Mouse (Mus musculus): ENCODE data around the gene Pias3. TPM values are rescaled to one million over a fixed set of nuclear protein-coding genes. Genes with fewer than 3 reads are reported as not detected.
"Not testable (repeated sequence)": the region's sequence is repeated elsewhere in the genome, so short reads cannot be mapped to it uniquely, and the experiment has no call there.

The Pias3 gene
- polyA plus RNA-seq, 1 experiment from 2014 or later: 42.8 TPM

DNA sequence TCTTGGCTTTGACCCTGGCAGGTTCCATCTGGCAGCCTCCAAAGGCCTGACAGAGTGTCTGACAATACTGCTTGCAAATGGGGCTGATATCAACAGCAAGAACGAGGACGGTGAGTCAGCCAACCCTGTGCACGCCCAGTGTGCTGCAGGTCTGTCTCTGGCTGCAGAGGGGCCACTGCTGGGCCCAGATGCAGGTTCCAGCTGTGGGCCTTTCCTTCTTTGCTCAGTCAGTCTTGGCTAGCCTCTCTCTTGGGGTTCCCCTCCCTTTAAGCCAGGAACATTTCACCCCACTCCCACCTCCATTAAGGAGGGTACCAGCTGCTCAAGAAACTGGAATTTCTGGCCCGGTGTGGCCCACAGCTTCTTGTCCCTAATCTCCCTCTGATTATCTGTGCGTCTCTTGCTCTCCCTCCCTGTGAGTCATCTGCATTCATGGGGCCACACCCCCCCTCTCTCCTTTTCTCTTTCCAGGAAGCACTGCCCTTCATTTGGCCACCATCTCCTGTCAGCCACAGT lies 17.0 kb upstream of the Pias3 start:
- no peak overlapping the region for H3K4me2 ChIP-seq (ENCODE audit: low read depth, severe bottlenecking)
- ATAC-seq (ENCODE audit: insufficient number of reproducible peaks, low FRiP score, low TSS enrichment, low read depth): no peak
- peaks cover 14% of the 10 kb centered on the region for H3K27me3 ChIP-seq (ENCODE audit: control insufficient read depth, insufficient read depth, low read length)
- H3K4me3 ChIP-seq (ENCODE audit: low read depth, low read length): no peak overlapping the region
- H3K4me1 ChIP-seq (ENCODE audit: control insufficient read depth, insufficient read depth, low read length): no peaks in the 10 kb centered on the region
- H3K9me3 ChIP-seq (ENCODE audit: control insufficient read depth, low read length): no peaks in the 10 kb centered on the region
- 31% methylated on average over 5 of the region's 5 CpGs for WGBS
- H3K9ac ChIP-seq (ENCODE audit: low read length): no peak overlapping the region
- DNase-seq (ENCODE audit: low spot score): no peak
- no peaks in the 10 kb centered on the region for H3K36me3 ChIP-seq (ENCODE audit: control insufficient read depth, insufficient read depth, low read length)
- H3K27ac ChIP-seq (replicated peaks; ENCODE audit: low read depth, low read length): no peak overlapping the region

DNA sequence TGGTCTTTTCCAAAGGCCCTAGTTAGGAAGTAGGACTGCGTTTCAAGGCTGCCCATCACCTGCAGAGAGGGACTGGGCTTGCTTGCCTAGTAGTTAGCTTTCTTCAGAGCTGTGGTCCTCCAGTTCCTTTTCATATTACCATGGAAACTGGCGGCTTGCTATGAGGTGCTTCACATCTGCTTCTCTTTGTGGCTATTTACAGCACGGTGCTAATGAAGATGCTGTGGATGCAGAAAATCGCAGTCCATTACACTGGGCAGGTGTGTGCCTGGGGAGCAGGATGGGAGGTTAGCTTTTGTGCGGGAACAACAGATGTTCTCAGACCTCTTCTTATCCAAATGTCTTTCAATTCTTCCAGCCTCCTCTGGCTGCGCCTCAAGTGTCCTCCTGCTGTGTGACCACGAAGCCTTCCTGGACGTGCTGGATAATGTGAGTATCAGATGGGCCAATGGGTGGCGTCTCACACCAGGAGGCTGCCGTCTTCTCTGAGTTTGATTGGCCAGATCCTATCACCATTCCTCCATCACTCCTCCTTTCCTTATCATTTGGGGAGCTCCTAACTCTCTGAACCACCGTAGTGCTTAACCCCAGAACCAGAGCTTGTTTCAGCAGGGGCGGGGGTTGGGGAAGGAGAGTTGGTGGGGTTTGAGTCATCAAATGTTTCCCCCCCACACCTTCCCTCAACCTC lies 15.8 kb upstream of the Pias3 start:
- Histone ChIP-seq H3K4me1 (ENCODE audit: control insufficient read depth, insufficient read depth, low read length) (no peaks in the 10 kb centered on the region), H3K9ac (ENCODE audit: low read length) (no peak overlapping the region), H3K9me3 (ENCODE audit: control insufficient read depth, low read length) (no peaks in the 10 kb centered on the region), H3K27ac (replicated peaks; ENCODE audit: low read depth, low read length) (no peak overlapping the region), H3K36me3 (ENCODE audit: control insufficient read depth, insufficient read depth, low read length) (no peaks in the 10 kb centered on the region), H3K4me2 (ENCODE audit: low read depth, severe bottlenecking) (no peak overlapping the region), H3K27me3 (ENCODE audit: control insufficient read depth, insufficient read depth, low read length) (peaks cover 21% of the 10 kb centered on the region), H3K4me3 (ENCODE audit: low read depth, low read length) (no peak overlapping the region)
- ATAC-seq (ENCODE audit: insufficient number of reproducible peaks, low FRiP score, low TSS enrichment, low read depth) (no peak), DNase-seq (ENCODE audit: low spot score) (no peak)
- 19% methylated on average over 12 of the region's 12 CpGs for WGBS

DNA sequence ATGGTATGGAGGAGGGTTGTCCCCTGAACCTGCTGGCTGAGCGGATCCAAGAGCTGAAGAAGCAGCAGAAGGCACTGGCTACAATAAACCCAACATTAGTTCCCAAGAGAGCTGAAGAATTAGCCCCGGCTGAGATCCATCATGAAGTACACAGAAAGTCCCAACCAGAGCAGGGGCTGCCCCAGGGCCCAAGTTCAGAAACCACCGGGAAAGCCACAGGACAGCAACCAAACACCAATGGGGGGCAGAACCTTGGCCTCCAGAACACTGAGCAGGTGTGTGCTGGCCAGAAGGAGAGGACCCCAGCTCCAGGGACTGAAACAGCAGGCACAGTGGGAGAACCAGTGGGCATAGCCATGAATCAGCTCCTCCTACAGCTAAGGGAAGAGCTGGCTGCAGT lies 12.7 kb upstream of the Pias3 start:
- H3K9me3 ChIP-seq (ENCODE audit: control insufficient read depth, low read length): no peaks in the 10 kb centered on the region
- peaks cover 24% of the 10 kb centered on the region for H3K27me3 ChIP-seq (ENCODE audit: control insufficient read depth, insufficient read depth, low read length)
- H3K36me3 ChIP-seq (ENCODE audit: control insufficient read depth, insufficient read depth, low read length): no peaks in the 10 kb centered on the region
- no peak overlapping the region for H3K27ac ChIP-seq (replicated peaks; ENCODE audit: low read depth, low read length)
- no peak overlapping the region for H3K9ac ChIP-seq (ENCODE audit: low read length)
- WGBS: 85% methylated on average over 3 of the region's 3 CpGs
- DNase-seq (ENCODE audit: low spot score): no peak
- H3K4me3 ChIP-seq (ENCODE audit: low read depth, low read length): no peak overlapping the region
- H3K4me1 ChIP-seq (ENCODE audit: control insufficient read depth, insufficient read depth, low read length): no peaks in the 10 kb centered on the region
- H3K4me2 ChIP-seq (ENCODE audit: low read depth, severe bottlenecking): no peak overlapping the region
- ATAC-seq (ENCODE audit: insufficient number of reproducible peaks, low FRiP score, low TSS enrichment, low read depth): no peak

DNA sequence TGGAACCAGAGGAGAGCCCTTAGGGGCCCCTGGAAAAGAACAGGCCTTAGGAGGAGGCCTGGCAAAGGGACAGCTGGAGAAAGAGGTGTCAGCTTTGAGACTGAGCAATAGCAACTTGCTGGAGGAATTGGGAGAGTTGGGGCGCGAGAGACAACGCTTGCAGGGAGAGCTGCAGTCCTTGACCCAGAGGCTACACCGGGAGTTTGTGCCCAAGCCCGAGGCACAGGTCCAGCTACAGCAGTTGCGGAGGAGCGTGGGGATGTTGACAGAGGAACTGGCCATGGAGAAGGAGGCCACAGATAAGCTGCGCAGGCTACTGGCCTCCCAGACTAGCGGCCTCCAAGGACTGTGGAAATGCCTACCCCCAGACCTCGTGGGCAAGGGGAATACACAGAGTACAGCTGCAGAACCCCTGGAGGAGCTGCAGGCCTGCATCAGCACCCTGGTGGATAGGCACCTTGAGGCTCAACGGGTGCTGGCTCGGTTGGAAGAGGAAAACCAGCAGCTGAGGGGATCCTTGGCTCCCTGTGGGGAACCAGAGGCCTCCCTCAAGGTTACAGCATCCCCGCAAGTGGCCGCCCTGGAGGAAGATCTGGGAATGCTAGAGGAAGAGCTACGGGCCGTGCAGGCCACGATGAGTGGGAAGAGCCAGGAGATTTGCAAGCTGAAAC lies 11.9 kb upstream of the Pias3 start:
- H3K4me2 ChIP-seq (ENCODE audit: low read depth, severe bottlenecking): peak overlapping the region; percentile 50
- no peaks in the 10 kb centered on the region for H3K36me3 ChIP-seq (ENCODE audit: control insufficient read depth, insufficient read depth, low read length)
- no peak for ATAC-seq (ENCODE audit: insufficient number of reproducible peaks, low FRiP score, low TSS enrichment, low read depth)
- peak overlapping the region; percentile 50; the same call in 1 of the 2 replicates for H3K9ac ChIP-seq (ENCODE audit: low read length)
- no peaks in the 10 kb centered on the region for H3K4me1 ChIP-seq (ENCODE audit: control insufficient read depth, insufficient read depth, low read length)
- WGBS: 51% methylated on average over 17 of the region's 17 CpGs
- peaks cover 24% of the 10 kb centered on the region for H3K27me3 ChIP-seq (ENCODE audit: control insufficient read depth, insufficient read depth, low read length)
- H3K4me3 ChIP-seq (ENCODE audit: low read depth, low read length): peak overlapping the region; percentile 23
- no peak for DNase-seq (ENCODE audit: low spot score)
- no peaks in the 10 kb centered on the region for H3K9me3 ChIP-seq (ENCODE audit: control insufficient read depth, low read length)
- no peak overlapping the region for H3K27ac ChIP-seq (replicated peaks; ENCODE audit: low read depth, low read length)

DNA sequence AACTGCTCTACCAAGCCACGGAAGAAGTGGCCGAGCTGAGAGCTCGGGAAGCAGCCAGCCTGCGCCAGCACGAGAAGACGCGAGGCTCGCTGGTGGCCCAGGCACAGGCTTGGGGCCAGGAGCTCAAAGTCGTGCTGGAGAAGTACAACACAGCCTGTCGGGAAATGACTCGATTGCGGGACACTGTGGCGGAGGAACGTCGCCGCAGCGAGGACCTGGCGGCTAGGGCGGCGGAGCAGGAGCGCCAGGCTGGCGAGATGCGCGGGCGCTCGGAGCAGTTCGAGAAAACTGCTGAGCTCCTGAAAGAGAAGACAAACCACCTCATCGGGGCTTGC lies 11.4 kb upstream of the Pias3 start:
- peak; percentile 51 for DNase-seq (ENCODE audit: low spot score)
- WGBS: 29% methylated on average over 28 of the region's 28 CpGs
- no peak overlapping the region for H3K27ac ChIP-seq (replicated peaks; ENCODE audit: low read depth, low read length)

DNA sequence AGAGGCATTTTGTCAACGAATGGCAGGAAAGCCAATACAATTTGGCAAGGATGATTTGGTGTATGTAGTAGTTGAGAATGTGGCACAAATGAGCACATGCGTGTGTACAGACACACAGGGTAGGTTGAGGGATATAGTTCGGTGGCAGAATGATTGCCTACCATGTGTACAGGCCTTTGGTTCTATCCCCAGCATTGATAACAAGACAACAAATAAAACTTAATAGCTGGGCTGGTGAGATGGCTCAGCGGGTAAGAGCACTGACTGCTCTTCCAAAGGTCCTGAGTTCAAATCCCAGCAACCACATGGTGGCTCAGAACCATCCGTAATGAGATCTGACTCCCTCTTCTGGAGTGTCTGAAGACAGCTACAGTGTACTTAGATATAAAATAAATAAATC lies 10.1 kb upstream of the Pias3 start:
- H3K9me3 ChIP-seq (ENCODE audit: control insufficient read depth, low read length); H3K4me1 ChIP-seq (ENCODE audit: control insufficient read depth, insufficient read depth, low read length); H3K27ac ChIP-seq (replicated peaks; ENCODE audit: low read depth, low read length); H3K4me3 ChIP-seq (ENCODE audit: low read depth, low read length); DNase-seq (ENCODE audit: low spot score); H3K9ac ChIP-seq (ENCODE audit: low read length); H3K36me3 ChIP-seq (ENCODE audit: control insufficient read depth, insufficient read depth, low read length); ATAC-seq (ENCODE audit: insufficient number of reproducible peaks, low FRiP score, low TSS enrichment, low read depth); H3K4me2 ChIP-seq (ENCODE audit: low read depth, severe bottlenecking): not testable (repeated sequence)
- 90% methylated on average over 5 of the region's 5 CpGs for WGBS
- peaks cover 17% of the 10 kb centered on the region for H3K27me3 ChIP-seq (ENCODE audit: control insufficient read depth, insufficient read depth, low read length)

More for the DNA sequence above, 11.4 kb upstream of the Pias3 start:
- peak overlapping the region; percentile 50 for H3K4me2 ChIP-seq (ENCODE audit: low read depth, severe bottlenecking)
- no peak for ATAC-seq (ENCODE audit: insufficient number of reproducible peaks, low FRiP score, low TSS enrichment, low read depth)
- no peaks in the 10 kb centered on the region for H3K9me3 ChIP-seq (ENCODE audit: control insufficient read depth, low read length)
- H3K4me1 ChIP-seq (ENCODE audit: control insufficient read depth, insufficient read depth, low read length): no peaks in the 10 kb centered on the region
- no peaks in the 10 kb centered on the region for H3K36me3 ChIP-seq (ENCODE audit: control insufficient read depth, insufficient read depth, low read length)
- H3K27me3 ChIP-seq (ENCODE audit: control insufficient read depth, insufficient read depth, low read length): peaks cover 24% of the 10 kb centered on the region
- H3K9ac ChIP-seq (ENCODE audit: low read length): peak overlapping the region; percentile 50; the same call in 1 of the 2 replicates
- peak overlapping the region; percentile 23 for H3K4me3 ChIP-seq (ENCODE audit: low read depth, low read length)

DNA sequence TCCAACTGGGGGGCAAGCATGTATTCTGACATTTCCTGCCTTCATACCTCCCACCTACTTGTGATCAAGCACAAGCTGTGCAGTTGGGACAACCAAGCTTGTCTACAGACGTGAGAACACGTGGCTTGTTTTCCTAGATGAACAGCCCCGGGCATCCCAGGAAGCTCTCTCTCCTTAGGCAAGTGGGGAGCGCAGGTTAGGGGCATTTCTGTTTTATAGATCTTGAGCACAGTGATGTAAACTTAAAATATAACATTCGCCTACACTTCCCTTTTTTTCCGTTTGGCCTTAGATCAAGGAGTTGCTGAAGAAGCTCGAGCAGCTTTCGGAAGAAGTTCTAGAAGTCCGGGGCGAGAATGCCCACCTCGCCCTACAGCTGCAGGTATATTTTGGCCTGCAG lies 7.3 kb upstream of the Pias3 start:
- 81% methylated on average over 11 of the region's 11 CpGs for WGBS
- Histone ChIP-seq H3K36me3 (ENCODE audit: control insufficient read depth, insufficient read depth, low read length) (no peaks in the 10 kb centered on the region), H3K9me3 (ENCODE audit: control insufficient read depth, low read length) (no peaks in the 10 kb centered on the region), H3K4me1 (ENCODE audit: control insufficient read depth, insufficient read depth, low read length) (0 out of 2 replicates have a peak, but pooled peaks cover 2% of the 10 kb centered on the region), H3K4me3 (ENCODE audit: low read depth, low read length) (no peak overlapping the region), H3K27me3 (ENCODE audit: control insufficient read depth, insufficient read depth, low read length) (peaks cover 13% of the 10 kb centered on the region), H3K4me2 (ENCODE audit: low read depth, severe bottlenecking) (no peak overlapping the region), H3K9ac (ENCODE audit: low read length) (no peak overlapping the region), H3K27ac (replicated peaks; ENCODE audit: low read depth, low read length) (no peak overlapping the region)
- no peak for ATAC-seq (ENCODE audit: insufficient number of reproducible peaks, low FRiP score, low TSS enrichment, low read depth)
- no peak for DNase-seq (ENCODE audit: low spot score)

DNA sequence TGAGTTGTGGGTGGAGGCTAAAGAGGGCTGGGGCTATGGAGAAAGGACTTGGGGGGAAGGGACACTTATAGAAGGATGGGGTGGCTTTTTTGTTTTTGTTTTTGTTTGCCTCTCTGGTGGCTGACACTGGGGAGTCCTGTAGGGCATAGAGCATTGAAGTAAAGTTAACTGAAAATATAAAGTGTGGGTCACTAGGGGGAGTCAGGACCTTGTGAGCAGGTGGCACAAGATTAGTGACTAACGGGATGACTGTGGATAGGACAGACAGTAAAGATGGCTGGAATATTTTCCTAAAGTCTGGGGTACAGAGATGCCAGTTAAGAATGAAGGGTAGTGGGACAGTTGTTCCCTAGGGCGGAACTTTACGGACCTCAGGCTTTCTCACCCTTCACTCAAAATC lies 5.9 kb upstream of the Pias3 start:
- no peak overlapping the region for H3K4me2 ChIP-seq (ENCODE audit: low read depth, severe bottlenecking)
- H3K9me3 ChIP-seq (ENCODE audit: control insufficient read depth, low read length): no peaks in the 10 kb centered on the region
- H3K4me3 ChIP-seq (ENCODE audit: low read depth, low read length): no peak overlapping the region
- no peak overlapping the region for H3K9ac ChIP-seq (ENCODE audit: low read length)
- no peak overlapping the region for H3K27ac ChIP-seq (replicated peaks; ENCODE audit: low read depth, low read length)
- H3K27me3 ChIP-seq (ENCODE audit: control insufficient read depth, insufficient read depth, low read length): peaks cover 4% of the 10 kb centered on the region
- no peak for ATAC-seq (ENCODE audit: insufficient number of reproducible peaks, low FRiP score, low TSS enrichment, low read depth)
- WGBS: 47% methylated on average over 3 of the region's 3 CpGs
- no peak for DNase-seq (ENCODE audit: low spot score)
- 0 out of 2 replicates have a peak, but pooled peaks cover 2% of the 10 kb centered on the region for H3K4me1 ChIP-seq (ENCODE audit: control insufficient read depth, insufficient read depth, low read length)
- H3K36me3 ChIP-seq (ENCODE audit: control insufficient read depth, insufficient read depth, low read length): no peaks in the 10 kb centered on the region

Data from limb, embryonic 11.5 days (tissue).